Mouse (Mus musculus) mesoderm, embryonic 11.5 days (tissue): ENCODE measurements around the gene Mprip.
A peak's percentile ranks its signal among the peaks of the same experiment; 100 is the strongest.
"Not testable (repeated sequence)": the region's sequence is repeated elsewhere in the genome, so short reads cannot be mapped to it uniquely, and the experiment has no call there.

Source experiments
- DNase-seq: peaks from one replicate; pipeline ENCODE4 v3.0.0-alpha.2; 2012; ENCODE audit warnings: low read depth, low spot score

Mprip gene

GRCm38 (mm10) chr11:59715424-59715840, 54.3 kb downstream of the Mprip start:
- DNase-seq = no peak

- DNase-seq = no peak
Observed at GRCm38 (mm10) chr11:59717801-59718291, 56.7 kb downstream of the Mprip start.

GRCm38 (mm10) chr11:59719185-59719584, 58.1 kb downstream of the Mprip start:
- DNase-seq = no peak

- DNase-seq = no peak
Observed at GRCm38 (mm10) chr11:59721385-59721784, 60.3 kb downstream of the Mprip start.

DNA sequence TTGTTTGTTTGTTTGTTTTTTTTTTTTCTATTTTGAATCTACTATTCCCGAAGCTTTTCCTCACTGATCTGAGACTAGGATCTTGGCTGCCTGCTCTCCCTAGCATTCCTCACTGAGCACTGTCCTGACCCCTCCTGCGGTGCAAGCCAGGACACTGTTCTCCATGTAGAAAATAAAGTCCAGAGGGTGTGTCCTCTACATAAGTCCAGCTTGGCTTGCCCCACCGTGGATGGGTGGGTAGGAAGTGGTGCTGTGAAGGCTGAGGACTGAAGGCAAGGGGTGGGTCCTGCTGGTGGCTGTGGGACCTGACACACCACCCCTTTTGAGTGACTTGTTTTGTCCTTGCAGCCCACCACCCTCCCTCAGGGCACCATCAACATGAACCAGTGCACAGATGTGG, 66.1 kb downstream of the Mprip start:
- DNase-seq = no peak

DNA sequence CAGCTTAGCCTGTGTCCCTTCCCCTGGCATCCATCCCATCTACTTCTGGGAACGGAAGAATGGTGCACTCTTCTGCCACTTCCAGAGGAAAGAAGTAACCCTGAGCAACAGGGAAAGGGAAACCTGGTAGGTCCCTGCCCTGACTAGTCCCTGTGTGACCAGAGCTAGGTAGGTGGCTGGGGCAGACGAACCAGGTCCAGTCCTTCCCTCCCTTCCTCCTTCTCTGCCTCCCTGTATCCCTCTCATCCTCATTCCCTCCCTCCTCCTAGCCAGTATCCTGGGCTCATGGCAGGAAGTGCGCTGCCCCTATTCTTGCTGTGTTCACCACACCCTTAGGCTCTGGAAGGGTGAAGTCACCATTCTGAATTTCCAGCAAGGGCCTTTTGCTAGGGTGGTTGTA, 70.7 kb downstream of the Mprip start:
- DNase-seq = no peak

DNA sequence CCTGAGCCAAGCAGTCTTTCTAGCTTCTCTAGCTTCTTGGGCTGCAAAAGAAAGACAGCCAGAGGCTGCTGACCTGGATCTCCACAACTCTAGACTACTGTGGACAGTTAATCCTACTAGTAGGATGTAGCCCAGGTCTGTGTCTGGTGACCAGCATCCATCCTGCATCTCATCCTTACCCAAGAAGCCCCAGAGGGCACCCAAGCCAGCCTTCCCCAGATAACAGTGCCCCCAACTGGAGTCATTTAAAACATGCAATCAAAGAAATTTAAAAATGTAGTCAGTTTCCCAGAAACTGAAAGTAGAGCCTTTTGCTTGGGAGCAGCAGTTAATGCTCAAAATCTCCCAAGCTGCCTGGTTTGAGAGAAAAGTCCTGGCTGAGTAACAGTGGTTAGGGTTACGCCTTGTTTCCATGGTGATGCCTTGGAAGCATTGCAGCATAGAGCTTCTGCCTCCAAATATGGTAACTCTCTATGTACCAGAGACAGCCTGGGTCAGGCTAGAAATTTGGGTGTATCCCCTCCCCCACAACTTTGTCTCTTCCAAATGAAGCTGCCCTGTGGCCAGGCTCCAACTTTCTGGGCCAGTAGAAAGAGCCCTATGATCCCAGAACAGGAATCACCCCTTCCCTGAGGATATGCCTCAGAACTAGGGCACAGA, 71.4 kb downstream of the Mprip start:
- no peak for DNase-seq

DNA sequence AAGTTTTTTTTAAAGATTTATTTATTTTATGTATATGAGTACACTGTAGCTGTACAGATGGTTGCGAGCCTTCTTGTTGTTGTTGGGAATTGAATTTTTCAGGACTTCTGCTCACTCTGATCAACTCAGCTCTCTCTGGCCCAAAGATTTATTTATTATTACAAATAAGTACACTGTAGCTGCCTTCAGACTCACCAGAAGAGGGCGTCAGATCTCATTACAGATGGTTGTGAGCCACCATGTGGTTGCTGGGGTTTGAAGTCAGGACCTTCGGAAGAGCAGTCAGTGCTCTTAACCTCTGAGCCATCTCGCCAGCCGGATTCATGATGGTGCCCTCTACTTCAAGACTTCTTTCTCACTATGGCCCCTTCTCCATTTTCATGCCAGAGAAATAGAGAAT, 72.5 kb downstream of the Mprip start:
- not testable (repeated sequence) for DNase-seq

GRCm38 (mm10) chr11:59734335-59734734, 73.2 kb downstream of the Mprip start:
- DNase-seq = no peak

DNA sequence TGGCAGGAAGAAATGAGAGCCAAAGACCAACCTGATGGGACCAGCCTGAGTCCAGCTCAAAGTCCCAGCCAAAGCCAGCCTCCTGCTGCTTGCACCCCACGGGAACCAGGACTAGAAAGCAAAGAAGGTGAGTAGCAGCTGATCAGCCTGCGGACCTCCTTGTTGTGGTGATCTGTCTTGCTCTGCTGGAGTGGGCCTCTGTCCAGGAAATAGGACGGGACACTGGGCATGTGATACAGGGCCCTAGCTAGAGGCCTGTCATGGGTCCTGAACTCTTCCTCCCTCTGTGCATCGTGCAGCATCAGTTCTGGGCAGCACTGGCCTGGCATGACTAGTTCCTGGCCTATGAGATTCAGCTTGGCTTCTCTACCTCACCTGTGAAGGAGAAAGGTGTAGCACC, 74.8 kb downstream of the Mprip start:
- not testable (repeated sequence) for DNase-seq

- DNase-seq = no peak
Observed at GRCm38 (mm10) chr11:59737250-59737649, 76.1 kb downstream of the Mprip start.

- no peak for DNase-seq
Observed at GRCm38 (mm10) chr11:59739996-59740395, 78.9 kb downstream of the Mprip start.

GRCm38 (mm10) chr11:59741915-59742314, 80.8 kb downstream of the Mprip start:
- no peak for DNase-seq

- DNase-seq = no peak
Observed at GRCm38 (mm10) chr11:59743307-59743706, 82.2 kb downstream of the Mprip start.

DNA sequence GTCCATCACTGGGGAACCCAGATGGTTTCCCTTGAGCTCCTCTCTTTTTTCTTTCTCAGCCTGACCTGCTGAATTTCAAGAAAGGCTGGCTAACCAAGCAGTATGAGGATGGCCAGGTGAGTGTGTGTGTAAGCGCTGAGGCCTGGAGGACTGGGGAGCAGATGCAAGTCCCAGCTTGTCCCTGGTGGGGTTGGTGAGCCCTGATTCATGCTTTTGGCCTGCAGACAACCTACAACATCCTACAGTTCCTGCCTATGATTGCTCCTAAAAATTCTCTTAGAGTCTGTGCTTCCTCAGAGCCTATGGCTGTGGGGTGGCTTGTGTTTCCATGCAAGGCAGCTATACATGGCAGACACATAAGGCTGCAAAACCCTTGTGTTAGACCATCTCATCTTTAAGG, 82.6 kb downstream of the Mprip start:
- no peak for DNase-seq

DNA sequence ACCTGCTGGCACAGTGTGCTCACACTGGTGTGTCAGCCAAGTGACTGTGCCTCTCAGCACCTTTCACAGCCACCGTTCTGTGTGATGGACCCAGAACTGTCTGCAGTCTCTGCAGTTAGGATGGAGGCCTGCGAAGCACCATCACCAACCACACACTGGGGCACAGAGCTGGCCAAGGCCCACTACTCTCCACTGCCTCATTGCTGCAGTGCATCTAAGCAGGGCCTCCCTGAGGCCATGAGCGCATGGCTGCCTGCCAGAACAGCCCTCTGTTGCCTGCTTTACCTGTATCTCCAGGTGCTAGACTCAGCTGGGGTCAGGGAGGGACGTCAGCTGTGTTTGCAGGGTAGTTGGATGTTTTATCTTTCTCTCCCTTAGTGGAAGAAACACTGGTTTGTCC, 83.3 kb downstream of the Mprip start:
- no peak for DNase-seq

DNA sequence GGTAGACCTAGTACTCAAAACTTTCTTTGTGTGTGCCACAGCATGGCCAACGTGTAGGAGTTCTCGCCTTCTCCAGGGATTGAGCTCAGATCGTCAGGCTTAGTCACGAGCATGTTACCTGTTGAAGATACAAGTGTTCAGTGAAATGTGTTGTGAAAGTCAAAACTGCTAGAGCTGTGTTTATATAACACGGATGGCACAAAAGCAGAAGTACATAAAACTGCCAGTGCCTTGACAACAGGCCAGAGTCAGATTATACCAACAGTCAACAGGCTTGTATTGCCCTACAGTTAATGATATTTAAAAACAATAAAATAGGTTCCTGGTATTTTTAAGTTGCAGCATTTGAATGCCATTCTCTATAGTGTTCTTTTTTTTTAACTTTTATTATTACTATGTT, 84.7 kb downstream of the Mprip start:
- DNase-seq = no peak

- peak; percentile 12 for DNase-seq
Observed at GRCm38 (mm10) chr11:59746614-59747013, 85.5 kb downstream of the Mprip start.

- DNase-seq = no peak
Observed at GRCm38 (mm10) chr11:59749050-59749449, 87.9 kb downstream of the Mprip start.

DNA sequence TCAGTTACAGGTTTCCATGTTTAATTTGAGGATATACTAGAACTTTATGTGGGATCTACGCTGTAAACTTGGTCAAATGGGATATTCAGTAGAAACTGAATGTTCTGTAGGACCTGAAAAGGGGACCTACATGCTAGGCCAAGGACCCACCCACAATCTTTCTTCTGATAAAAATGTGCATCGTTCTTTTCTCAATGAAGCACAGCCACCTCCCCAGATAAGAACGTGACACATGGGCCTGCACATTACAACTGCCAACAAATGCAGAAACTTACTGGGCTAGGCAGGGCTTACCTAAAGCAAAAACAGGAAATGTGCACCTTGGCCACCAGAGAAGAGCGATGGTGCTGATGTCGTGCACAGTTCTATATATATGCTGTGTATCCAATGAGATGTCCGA, 93.4 kb downstream of the Mprip start:
- DNase-seq = no peak

DNA sequence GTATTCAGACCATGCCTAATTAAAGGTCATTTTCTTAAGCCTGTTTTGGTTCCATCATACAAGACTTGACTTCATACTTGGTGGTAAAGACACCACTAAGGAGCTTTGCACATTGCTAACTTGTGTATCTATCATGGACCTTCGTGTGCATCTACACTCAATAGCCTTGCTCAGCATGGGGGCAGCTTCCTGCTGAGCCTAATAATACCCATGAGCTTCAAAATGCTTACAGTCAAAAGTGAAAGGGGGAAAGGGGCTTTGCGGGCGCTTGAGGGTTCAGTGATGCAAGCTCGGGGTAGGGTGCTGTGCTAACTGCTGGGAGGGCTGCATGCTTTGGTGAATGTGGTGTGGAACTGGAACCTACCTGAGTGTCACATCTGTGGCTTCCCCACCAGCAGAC, 95.2 kb downstream of the Mprip start:
- DNase-seq = no peak

DNA sequence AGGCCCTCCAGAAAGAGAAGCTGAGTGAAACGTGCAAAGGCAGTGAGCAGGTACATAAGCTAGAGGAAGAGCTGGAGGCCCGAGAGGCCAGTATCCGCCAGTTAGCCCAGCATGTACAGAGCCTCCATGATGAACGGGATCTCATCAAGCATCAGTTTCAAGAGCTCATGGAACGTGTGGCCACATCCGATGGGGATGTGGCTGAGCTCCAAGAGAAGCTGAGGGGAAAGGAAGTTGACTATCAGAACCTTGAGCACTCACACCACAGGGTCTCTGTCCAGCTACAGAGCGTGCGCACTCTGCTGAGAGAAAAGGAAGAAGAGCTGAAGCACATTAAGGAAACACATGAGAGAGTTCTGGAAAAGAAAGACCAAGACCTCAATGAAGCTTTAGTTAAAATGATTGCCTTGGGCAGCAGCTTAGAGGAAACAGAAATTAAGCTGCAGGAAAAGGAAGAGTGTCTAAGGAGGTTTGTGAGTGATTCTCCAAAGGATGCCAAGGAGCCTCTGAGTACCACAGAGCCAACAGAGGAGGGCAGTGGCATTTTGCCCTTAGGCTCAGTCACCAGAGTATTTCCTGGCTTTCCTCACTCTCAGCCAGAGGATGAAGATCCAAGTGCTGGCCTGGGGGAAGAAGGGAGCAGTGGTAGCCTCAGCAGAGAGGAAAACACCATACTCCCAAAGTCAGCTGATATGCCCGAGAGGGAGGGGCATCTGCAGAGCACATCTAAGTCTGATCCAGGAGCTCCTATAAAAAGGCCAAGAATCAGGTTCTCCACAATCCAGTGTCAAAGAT, 97.3 kb downstream of the Mprip start:
- no peak for DNase-seq

DNA sequence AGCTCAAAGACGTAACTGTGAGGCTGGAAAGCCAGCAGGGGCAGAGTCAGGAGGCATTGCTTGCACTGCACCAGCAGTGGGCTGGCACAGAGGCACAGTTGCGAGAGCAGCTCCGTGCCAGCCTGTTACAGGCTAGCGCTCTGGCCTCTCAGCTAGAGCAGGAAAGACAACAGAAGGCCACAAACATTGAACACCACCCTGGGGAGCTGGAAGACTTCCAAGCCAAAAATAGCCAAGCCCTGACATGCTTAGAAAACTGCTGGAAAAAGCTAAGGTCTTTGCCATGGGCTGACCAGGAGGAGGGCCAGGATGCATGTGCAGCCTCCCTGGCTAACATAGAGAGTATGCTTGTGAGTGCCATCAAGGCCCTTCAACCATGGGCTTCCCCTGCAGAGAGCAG, 98.1 kb downstream of the Mprip start:
- no peak for DNase-seq
